Mouse (Mus musculus) inflammation-experienced regulatory T-cells, adult 6 months (primary cell): ENCODE results near the gene Hsd11b2. TPM values are rescaled to one million over a fixed set of nuclear protein-coding genes. Genes with fewer than 3 reads are reported as not detected.
"Not testable (repeated sequence)": the region's sequence is repeated elsewhere in the genome, so short reads cannot be mapped to it uniquely, and the experiment has no call there.

Experiments
- ATAC-seq: one replicate; pipeline ENCODE4 v1.8.0; 2017
- polyA plus RNA-seq, 3 experiments: library from polyadenylated mRNA; unstranded; fragments of 100-300 nt; shearing (Covaris generic); gene quantifications; one replicate each; pipeline ENCODE4 v1.2.1; 2017

Gene Hsd11b2
- polyA plus RNA-seq, 3 experiments from 2014 or later = not detected

GRCm38 (mm10) chr8:105564573-105565229 is 46.1 kb downstream of the Hsd11b2 start:
- ATAC-seq = not testable (repeated sequence)

DNA sequence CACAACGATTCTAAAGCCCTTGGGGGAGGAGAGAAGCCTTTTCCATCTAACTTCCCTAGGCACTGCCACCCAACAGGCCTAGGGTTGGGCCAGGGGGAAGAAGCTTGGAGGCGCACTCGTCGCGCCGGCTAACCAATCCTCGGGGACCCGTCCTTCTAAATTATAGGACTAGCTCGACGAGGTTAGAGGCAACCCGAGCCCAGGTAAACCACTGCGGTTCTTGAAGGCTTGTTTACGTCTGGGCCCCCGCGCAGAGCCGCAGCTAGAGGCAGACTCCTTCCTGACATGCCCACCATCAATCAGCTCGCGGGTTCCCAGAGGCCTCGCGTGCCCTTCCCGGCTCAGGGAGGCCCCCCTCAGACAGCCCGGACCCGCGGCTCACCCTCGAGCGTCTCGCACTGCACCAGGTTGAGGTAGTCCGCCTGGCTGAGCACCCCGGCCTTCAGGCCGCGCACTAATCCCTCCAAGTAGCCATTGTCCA is 46.9 kb downstream of the Hsd11b2 start:
- ATAC-seq = peak; percentile 5

- peak; percentile 89 for ATAC-seq
Observed at GRCm38 (mm10) chr8:105565952-105566702, 47.6 kb downstream of the Hsd11b2 start, which contains the start of gene Atp6v0d1. Atp6v0d1 (minus strand) TSS chr8:105566047.

- ATAC-seq = no peak
Observed at GRCm38 (mm10) chr8:105566703-105567595, 48.4 kb downstream of the Hsd11b2 start.

DNA sequence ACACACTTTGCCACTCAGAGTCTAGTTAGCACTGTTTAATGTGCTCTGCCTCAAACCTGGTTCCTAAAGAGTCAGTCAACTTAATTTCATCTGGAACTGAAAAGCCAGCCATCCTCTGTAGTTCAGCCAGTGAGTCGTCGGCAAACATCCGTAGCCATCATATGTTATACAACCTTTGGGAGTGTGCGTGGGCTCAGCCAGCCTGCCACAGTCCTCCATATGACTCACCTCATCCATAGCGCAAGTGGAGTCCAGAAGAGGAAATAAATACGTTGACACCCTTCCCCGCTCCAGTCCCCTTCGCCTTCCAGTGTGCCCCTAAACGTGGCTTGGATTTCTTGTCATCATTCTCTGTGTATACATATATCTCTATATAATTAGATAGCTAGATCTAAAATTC is 53.3 kb downstream of the Hsd11b2 start:
- ATAC-seq = no peak

- ATAC-seq = no peak
Observed at GRCm38 (mm10) chr8:105573427-105573826, 54.9 kb downstream of the Hsd11b2 start.

Other genes starting within 250 kb of the Hsd11b2 start
- under 1 TPM in 1 of 3 experiments, not detected in 2; 0.34 TPM for gene Hsf4, start 249.0 kb upstream of the Hsd11b2 start, polyA plus RNA-seq
- gene Nol3, start 242.6 kb upstream of the Hsd11b2 start, polyA plus RNA-seq = under 1 TPM in 1 of 3 experiments, not detected in 2; 0.26 TPM
- gene 4931428F04Rik, start 228.9 kb upstream of the Hsd11b2 start, polyA plus RNA-seq = 1 to 10 TPM; 1.2 to 2.5 (median 2.1) TPM
- gene Exoc3l, start 222.7 kb upstream of the Hsd11b2 start, polyA plus RNA-seq = under 1 TPM in 2 of 3 experiments, not detected in 1; 0.38 to 0.60 TPM
- gene E2f4, start 221.1 kb upstream of the Hsd11b2 start, polyA plus RNA-seq = 10 to 100 TPM; 54.2 to 61.3 (median 55.9) TPM
- gene Elmo3, start 213.2 kb upstream of the Hsd11b2 start, polyA plus RNA-seq = 10 to 100 TPM in 1 of 3 experiments, 1 to 10 TPM in 2; 3.9 to 11.8 (median 9.5) TPM
- 1 to 10 TPM; 1.8 to 4.2 (median 3.2) TPM for gene Lrrc29, start 192.5 kb upstream of the Hsd11b2 start, polyA plus RNA-seq
- 100 to 1,000 TPM; 136 to 151 (median 144) TPM for gene Tmem208, start 192.4 kb upstream of the Hsd11b2 start, polyA plus RNA-seq
- gene Fhod1, start 170.8 kb upstream of the Hsd11b2 start, polyA plus RNA-seq = 1 to 10 TPM; 3.1 to 3.5 (median 3.2) TPM
- gene Slc9a5, start 169.9 kb upstream of the Hsd11b2 start, polyA plus RNA-seq = 1 to 10 TPM in 1 of 3 experiments, under 1 TPM in 2; 0.28 to 1.3 (median 0.42) TPM
- gene Plekhg4, start 145.5 kb upstream of the Hsd11b2 start, polyA plus RNA-seq = under 1 TPM in 1 of 3 experiments, not detected in 2; 0.11 TPM
- gene Kctd19, start 105.3 kb upstream of the Hsd11b2 start, polyA plus RNA-seq = not detected
- gene Lrrc36, start 105.2 kb upstream of the Hsd11b2 start, polyA plus RNA-seq = not detected
- gene Tppp3, start 47.2 kb upstream of the Hsd11b2 start, polyA plus RNA-seq = 1 to 10 TPM in 1 of 3 experiments, under 1 TPM in 1, not detected in 1; 0.48 to 2.2 TPM
- 1 to 10 TPM; 1.1 to 2.2 (median 1.8) TPM for gene Zdhhc1, start 21.9 kb upstream of the Hsd11b2 start, polyA plus RNA-seq
- gene Atp6v0d1, start 47.3 kb downstream of the Hsd11b2 start, polyA plus RNA-seq = 10 to 100 TPM; 31.8 to 38.3 (median 38.3) TPM
- gene Ripor1, start 86.5 kb downstream of the Hsd11b2 start, polyA plus RNA-seq = 1 to 10 TPM; 6.1 to 9.3 (median 8.7) TPM
- gene Ctcf, start 117.8 kb downstream of the Hsd11b2 start, polyA plus RNA-seq = 10 to 100 TPM; 52.4 to 66.1 (median 56.0) TPM
- gene Agrp, start 118.6 kb downstream of the Hsd11b2 start, polyA plus RNA-seq = 1 to 10 TPM in 2 of 3 experiments, under 1 TPM in 1; 0.74 to 2.5 (median 1.5) TPM
- gene Carmil2, start 167.5 kb downstream of the Hsd11b2 start, polyA plus RNA-seq = 1 to 10 TPM; 4.6 to 6.8 (median 6.6) TPM
- 10 to 100 TPM; 53.2 to 71.2 (median 54.5) TPM for gene Acd, start 182.3 kb downstream of the Hsd11b2 start, polyA plus RNA-seq
- gene Pard6a, start 182.4 kb downstream of the Hsd11b2 start, polyA plus RNA-seq = 10 to 100 TPM in 1 of 3 experiments, 1 to 10 TPM in 2; 7.2 to 11.0 (median 9.0) TPM
- not detected for gene 4933405L10Rik, start 188.9 kb downstream of the Hsd11b2 start, polyA plus RNA-seq
- gene Enkd1, start 189.5 kb downstream of the Hsd11b2 start, polyA plus RNA-seq = 1 to 10 TPM; 1.3 to 2.9 (median 1.9) TPM
- gene Gfod2, start 239.9 kb downstream of the Hsd11b2 start, polyA plus RNA-seq = 1 to 10 TPM; 1.7 to 5.9 (median 3.9) TPM